Mouse (Mus musculus): ENCODE results near the gene Ier2.

DNA sequence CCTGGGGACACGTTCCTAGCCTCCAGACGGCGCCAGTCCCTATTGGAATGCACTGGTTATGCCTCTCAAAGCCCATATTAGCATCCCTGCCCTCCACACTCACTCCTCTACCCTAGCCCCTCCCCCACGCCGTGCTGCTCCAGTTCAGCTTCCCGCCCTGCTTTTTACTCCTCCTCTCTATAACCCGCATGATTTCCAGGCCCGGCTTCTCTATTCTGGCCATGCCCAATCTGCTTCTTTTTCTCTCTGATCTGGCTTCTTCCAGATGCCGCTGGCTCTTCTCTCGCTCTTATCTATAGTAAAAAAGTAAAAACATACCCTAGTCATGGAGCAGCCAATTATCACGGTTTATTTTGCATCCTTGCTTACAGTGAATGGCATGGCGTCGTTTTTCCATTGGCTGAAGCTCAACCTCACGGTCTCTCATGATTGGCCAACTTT, 15.2 kb downstream of the Ier2 start:
- no peak for TF ChIP-seq HCFC1 (IDR thresholded peaks at IDR 0.05; ENCODE audit: borderline replicate concordance, insufficient read depth, low read length)
- TF ChIP-seq CHD2 (IDR thresholded peaks at IDR 0.05; ENCODE audit: low read depth, low read length), result no peak
- TF ChIP-seq ZNF384 (IDR thresholded peaks at IDR 0.05; ENCODE audit: low read depth, low read length), result no peak

Measured in ES-E14 (cell line).